Mouse (Mus musculus): Measurements from ENCODE around the gene Filip1. TPM values are rescaled to one million over a fixed set of nuclear protein-coding genes. Genes with fewer than 3 reads are reported as not detected.

Gene Filip1
- total and polyA plus RNA-seq, 3 experiments: not detected

- peaks cover 2 to 9% of the 10 kb centered on the region in 2 experiments for H3K27me3 ChIP-seq (ENCODE audit: control insufficient read depth in 1 of 2, insufficient read depth in 2 of 2, low read length in 2 of 2)
- TF ChIP-seq POLR2AphosphoS2 (IDR thresholded peaks at IDR 0.05; ENCODE audit: low read length) (no peak), MXI1 (IDR thresholded peaks at IDR 0.05; ENCODE audit: low read depth, low read length) (no peak), ZKSCAN1 (IDR thresholded peaks at IDR 0.05; ENCODE audit: low read depth, low read length) (no peak), ZNF384 (IDR thresholded peaks at IDR 0.05; ENCODE audit: low read depth, low read length) (no peak), CHD2 (IDR thresholded peaks at IDR 0.05; ENCODE audit: low read length) (no peak), MYC (IDR thresholded peaks at IDR 0.05; ENCODE audit: low read depth, low read length) (no peak), SIN3A (IDR thresholded peaks at IDR 0.05; ENCODE audit: low read length) (no peak)
Measured at GRCm38 (mm10) chr9:79831294-79831693, 181.4 kb downstream of the Filip1 start.

GRCm38 (mm10) chr9:79830874-79831273 lies 181.8 kb downstream of the Filip1 start:
- no peaks in the 10 kb centered on the region for H3K36me3 ChIP-seq (ENCODE audit: control insufficient read depth in 1 of 2, insufficient read depth in 2 of 2, low read length in 2 of 2)
- no peaks in the 10 kb centered on the region for H3K4me1 ChIP-seq (ENCODE audit: control insufficient read depth in 1 of 2, insufficient read depth in 2 of 2, low read length in 2 of 2)
- H3K9ac ChIP-seq (ENCODE audit: control insufficient read depth, low read depth, low read length, poor library complexity, severe bottlenecking): no peak overlapping the region
- H3K79me2 ChIP-seq (ENCODE audit: control insufficient read depth, insufficient read depth, low read length, poor library complexity): no peaks in the 10 kb centered on the region
- DNase-seq (ENCODE audit: low read depth, low spot score): no peak
- H3K27ac ChIP-seq (ENCODE audit: control insufficient read depth, low read depth, low read length): no peak overlapping the region
- H3K4me3 ChIP-seq (ENCODE audit: control insufficient read depth in 1 of 2, insufficient read depth in 1 of 2, low read depth in 2 of 2, low read length in 2 of 2): no peak overlapping the region
- TF ChIP-seq POLR2AphosphoS5 (IDR thresholded peaks at IDR 0.05; ENCODE audit: borderline replicate concordance, low read depth, low read length) (no peak), USF1 (IDR thresholded peaks at IDR 0.05; ENCODE audit: low read depth, low read length) (no peak), ZNF384 (IDR thresholded peaks at IDR 0.05; ENCODE audit: low read depth, low read length) (no peak), MAFK (IDR thresholded peaks at IDR 0.05; ENCODE audit: borderline replicate concordance, low read depth, low read length) (no peak), JUND (IDR thresholded peaks at IDR 0.05; ENCODE audit: low read depth, low read length) (no peak), MAZ (IDR thresholded peaks at IDR 0.05; ENCODE audit: low read depth, low read length) (no peak), SIN3A (IDR thresholded peaks at IDR 0.05; ENCODE audit: low read length) (no peak), MYB (IDR thresholded peaks at IDR 0.05; ENCODE audit: low read depth, low read length) (no peak), NELFE (IDR thresholded peaks at IDR 0.05; ENCODE audit: low read depth, low read length) (no peak), RAD21 (IDR thresholded peaks at IDR 0.05; ENCODE audit: low read depth, low read length) (no peak), MAX (IDR thresholded peaks at IDR 0.05; ENCODE audit: low read length) (no peak), CHD1 (IDR thresholded peaks at IDR 0.05; ENCODE audit: low read depth, low read length) (no peak)
- H3K27me3 ChIP-seq (ENCODE audit: control insufficient read depth in 1 of 2, insufficient read depth in 2 of 2, low read length in 2 of 2): peaks cover 2 to 9% of the 10 kb centered on the region in 2 experiments
- H3K9me3 ChIP-seq (replicated peaks; ENCODE audit: insufficient read depth, low read length): no peaks in the 10 kb centered on the region

More at GRCm38 (mm10) chr9:79831294-79831693, 181.4 kb downstream of the Filip1 start:
- no peak overlapping the region for H3K27ac ChIP-seq (ENCODE audit: control insufficient read depth, low read depth, low read length)
- no peaks in the 10 kb centered on the region for H3K4me1 ChIP-seq (ENCODE audit: control insufficient read depth in 1 of 2, insufficient read depth in 2 of 2, low read length in 2 of 2)
- no peak overlapping the region for H3K4me3 ChIP-seq (ENCODE audit: control insufficient read depth in 1 of 2, insufficient read depth in 1 of 2, low read depth in 2 of 2, low read length in 2 of 2)
- no peak for DNase-seq (ENCODE audit: low read depth, low spot score)
- no peaks in the 10 kb centered on the region for H3K9me3 ChIP-seq (replicated peaks; ENCODE audit: insufficient read depth, low read length)
- no peak overlapping the region for H3K9ac ChIP-seq (ENCODE audit: control insufficient read depth, low read depth, low read length, poor library complexity, severe bottlenecking)
- H3K36me3 ChIP-seq (ENCODE audit: control insufficient read depth in 1 of 2, insufficient read depth in 2 of 2, low read length in 2 of 2): no peaks in the 10 kb centered on the region
- no peaks in the 10 kb centered on the region for H3K79me2 ChIP-seq (ENCODE audit: control insufficient read depth, insufficient read depth, low read length, poor library complexity)

Data from MEL (cell line).